Mouse (Mus musculus) T-cell, adult 2 months (primary cell): Measurements from ENCODE around the gene Dchs2.

Experiments used
- DNase-seq: peaks from one replicate; pipeline ENCODE4 v3.0.0; 2022; ENCODE audit warnings: low spot score

Dchs2 gene

GRCm38 (mm10) chr3:83259421-83259820 is 131.7 kb downstream of the Dchs2 start:
- no peak for DNase-seq

- DNase-seq = no peak
Measured at GRCm38 (mm10) chr3:83266009-83266408, 138.3 kb downstream of the Dchs2 start.

- DNase-seq = no peak
Measured at GRCm38 (mm10) chr3:83270228-83270627, 142.5 kb downstream of the Dchs2 start.

GRCm38 (mm10) chr3:83270982-83271381 is 143.2 kb downstream of the Dchs2 start:
- DNase-seq = no peak

GRCm38 (mm10) chr3:83273555-83274244 is 146.0 kb downstream of the Dchs2 start:
- no peak for DNase-seq

- no peak for DNase-seq
Measured at GRCm38 (mm10) chr3:83275703-83276102, 148.0 kb downstream of the Dchs2 start.

GRCm38 (mm10) chr3:83283882-83284281 is 156.1 kb downstream of the Dchs2 start:
- no peak for DNase-seq

GRCm38 (mm10) chr3:83286975-83287405 is 159.2 kb downstream of the Dchs2 start:
- DNase-seq = no peak

GRCm38 (mm10) chr3:83288118-83288840 is 160.5 kb downstream of the Dchs2 start:
- DNase-seq = no peak

GRCm38 (mm10) chr3:83290482-83290881 is 162.7 kb downstream of the Dchs2 start:
- no peak for DNase-seq

GRCm38 (mm10) chr3:83290953-83291352 is 163.2 kb downstream of the Dchs2 start:
- no peak for DNase-seq

- no peak for DNase-seq
Measured at GRCm38 (mm10) chr3:83299783-83300382, 172.1 kb downstream of the Dchs2 start.

GRCm38 (mm10) chr3:83303876-83304275 is 176.1 kb downstream of the Dchs2 start:
- no peak for DNase-seq

GRCm38 (mm10) chr3:83345928-83346327 is 218.2 kb downstream of the Dchs2 start:
- DNase-seq = no peak

GRCm38 (mm10) chr3:83368500-83369068 is 240.8 kb downstream of the Dchs2 start:
- no peak for DNase-seq

GRCm38 (mm10) chr3:83369871-83370270 is 242.1 kb downstream of the Dchs2 start:
- DNase-seq = no peak

- no peak for DNase-seq
Measured at GRCm38 (mm10) chr3:83374333-83374732, 246.6 kb downstream of the Dchs2 start.

- DNase-seq = no peak
Measured at GRCm38 (mm10) chr3:83376834-83377233, 249.1 kb downstream of the Dchs2 start.
